Mouse (Mus musculus): ENCODE measurements around the gene Ak7.

GRCm38 (mm10) chr12:105825266-105825665, 119.5 kb downstream of the Ak7 start:
- no peak for TF ChIP-seq CTCF (IDR thresholded peaks at IDR 0.05; ENCODE audit: low read depth)
- no peak for TF ChIP-seq EP300 (optimal IDR thresholded peaks at IDR 0.05)

All from stomach, postnatal 0 days (tissue).